Mouse (Mus musculus) ES-E14 (cell line): ENCODE measurements at regions not wholly inside any gene's neighbourhood (a gene's known extent, or its start where the extent isn't known, plus 50 kb on each side); places are given as distances from the start of the nearest gene placed in this dataset.

ENCODE experiments used
- DNase-seq: peaks from one replicate; pipeline ENCODE4 v3.0.0-alpha.2; 2013; ENCODE audit warnings: low read depth, low spot score
- H3K27ac ChIP-seq: 2 replicates; pipeline ENCODE4 v1.5.1; 2012; ENCODE audit warnings: low read depth, mild to moderate bottlenecking, low read length, moderate library complexity, mixed read lengths; ENCODE audit not compliant: poor library complexity, insufficient read depth, severe bottlenecking
- H3K36me3 ChIP-seq: 2 replicates; pipeline ENCODE4 v1.6.1; 2012; ENCODE audit warnings: mild to moderate bottlenecking, low read length, moderate library complexity, mixed read lengths; ENCODE audit not compliant: control insufficient read depth, poor library complexity, insufficient read depth, severe bottlenecking
- H3K4me1 ChIP-seq, 2 experiments: fragments of 150-350 bp in 1 of 2; sonication (generic) in 1 of 2; 2 replicates each; pipeline ENCODE4 v1.6.1; 2012; ENCODE audit warnings: low read length in 2 of 2, mild to moderate bottlenecking in 1 of 2, mixed read lengths in 1 of 2; ENCODE audit not compliant: control insufficient read depth in 2 of 2, insufficient read depth in 2 of 2, poor library complexity in 1 of 2
- H3K4me3 ChIP-seq, 2 experiments: fragments of 150-350 bp in 1 of 2; sonication (generic) in 1 of 2; 2 replicates each; pipeline ENCODE4 v1.5.1; 2012; ENCODE audit warnings: low read length in 2 of 2, low read depth in 1 of 2, mild to moderate bottlenecking in 1 of 2, mixed read lengths in 1 of 2; ENCODE audit not compliant: insufficient read depth in 1 of 2, poor library complexity in 1 of 2, severe bottlenecking in 1 of 2
- H3K9ac ChIP-seq: 2 replicates; pipeline ENCODE4 v1.6.1; 2012; ENCODE audit warnings: low read depth, mild to moderate bottlenecking, low read length, mixed read lengths; ENCODE audit not compliant: poor library complexity, insufficient read depth, severe bottlenecking
- H3K9me3 ChIP-seq: fragments of 150-350 bp; sonication (generic); 2 replicates; pipeline ENCODE4 v1.6.1; 2012; ENCODE audit warnings: low read depth, mild to moderate bottlenecking, low read length; ENCODE audit not compliant: control insufficient read depth, insufficient read depth
- CHD2 ChIP-seq: IDR thresholded peaks from 2 replicates; pipeline ENCODE4 v1.6.1; 2014; ENCODE audit warnings: mild to moderate bottlenecking, low read depth, low read length, inconsistent platforms
- HCFC1 ChIP-seq: IDR thresholded peaks from 2 replicates; pipeline ENCODE4 v1.6.1; 2012; ENCODE audit warnings: low read length, inconsistent platforms, borderline replicate concordance; ENCODE audit not compliant: insufficient read depth
- MAFK ChIP-seq: IDR thresholded peaks from 2 replicates; pipeline ENCODE4 v1.6.1; 2014; ENCODE audit warnings: mild to moderate bottlenecking, low read depth, low read length, inconsistent platforms; ENCODE audit not compliant: insufficient read depth
- ZC3H11A ChIP-seq: IDR thresholded peaks from 2 replicates; pipeline ENCODE4 v1.6.1; 2012; ENCODE audit warnings: low read depth, mild to moderate bottlenecking, inconsistent platforms, low read length, borderline replicate concordance
- ZNF384 ChIP-seq: IDR thresholded peaks from 2 replicates; pipeline ENCODE4 v1.6.1; 2012; ENCODE audit warnings: low read depth, low read length, inconsistent platforms
- in situ Hi-C, 2 experiments: fragments of 600-800 bp; cut with MboI; formaldehyde crosslinking; loops; one replicate each; pipeline ENCODE4 v1.15.1; 2025; ENCODE audit warnings: low sequenced_read_pairs in 2 of 2, inconsistent platforms in 1 of 2; ENCODE audit not compliant: unreplicated experiment in 2 of 2

GRCm38 (mm10) chr7:83471111-83471510, 113.6 kb upstream of the Tmc3 start:
- DNase-seq = no peak
- TF ChIP-seq CHD2 (no peak), MAFK (no peak), HCFC1 (no peak), ZNF384 (no peak), ZC3H11A (no peak)
- in situ Hi-C loops = no loop called here
- Histone ChIP-seq H3K9me3 (no peaks in the 10 kb centered on the region), H3K4me1 (no peaks in the 10 kb centered on the region), H3K4me3 (no peak overlapping the region), H3K36me3 (no peaks in the 10 kb centered on the region), H3K27ac (no peak overlapping the region), H3K9ac (no peak overlapping the region)

GRCm38 (mm10) chr7:83474471-83474870, 110.3 kb upstream of the Tmc3 start:
- Histone ChIP-seq H3K9me3 (no peaks in the 10 kb centered on the region), H3K9ac (no peak overlapping the region), H3K27ac (no peak overlapping the region), H3K4me1 (no peaks in the 10 kb centered on the region), H3K4me3 (no peak overlapping the region), H3K36me3 (no peaks in the 10 kb centered on the region)
- in situ Hi-C loops = no loop called here
- TF ChIP-seq MAFK = no peak
- TF ChIP-seq CHD2 = no peak
- TF ChIP-seq ZNF384 = no peak
- no peak for TF ChIP-seq ZC3H11A
- TF ChIP-seq HCFC1 = no peak
- no peak for DNase-seq

- DNase-seq = no peak
- H3K27ac ChIP-seq = no peak overlapping the region
- no peaks in the 10 kb centered on the region for H3K36me3 ChIP-seq
- H3K4me3 ChIP-seq = no peak overlapping the region
- no peak overlapping the region for H3K9ac ChIP-seq
- H3K4me1 ChIP-seq = no peaks in the 10 kb centered on the region
- in situ Hi-C loops = no loop called here
- TF ChIP-seq CHD2 (no peak), ZNF384 (no peak), ZC3H11A (no peak)
- no peaks in the 10 kb centered on the region for H3K9me3 ChIP-seq
These were observed 109.7 kb upstream of the Tmc3 start for GRCm38 (mm10) chr7:83474986-83475385.

GRCm38 (mm10) chr7:83475438-83476160, 109.1 kb upstream of the Tmc3 start:
- TF ChIP-seq ZNF384 (no peak), CHD2 (no peak)
- Histone ChIP-seq H3K36me3 (no peaks in the 10 kb centered on the region), H3K4me3 (no peak overlapping the region), H3K9me3 (no peaks in the 10 kb centered on the region), H3K27ac (no peak overlapping the region), H3K4me1 (no peaks in the 10 kb centered on the region), H3K9ac (no peak overlapping the region)
- no peak for DNase-seq
- in situ Hi-C loops = no loop called here

GRCm38 (mm10) chr7:83476161-83476495, 108.6 kb upstream of the Tmc3 start:
- H3K9ac ChIP-seq = no peak overlapping the region
- H3K4me3 ChIP-seq = no peak overlapping the region
- no peaks in the 10 kb centered on the region for H3K36me3 ChIP-seq
- TF ChIP-seq HCFC1 (no peak), ZNF384 (no peak), ZC3H11A (no peak), MAFK (no peak), CHD2 (no peak)
- no peaks in the 10 kb centered on the region for H3K4me1 ChIP-seq
- H3K27ac ChIP-seq = no peak overlapping the region
- in situ Hi-C loops = no loop called here
- no peaks in the 10 kb centered on the region for H3K9me3 ChIP-seq
- DNase-seq = no peak
